Mouse (Mus musculus) adrenal gland, adult 10 weeks (tissue): ENCODE results near the gene Lhfpl2. TPM values are rescaled to one million over a fixed set of nuclear protein-coding genes. Genes with fewer than 3 reads are reported as not detected.

Experiments used
- polyA plus RNA-seq: library from polyadenylated mRNA; stranded (reverse); fragments of 350-450 nt; fragmentation: Illumina TruSeq; extraction: RNeasy Lipid Tissue Mini Kit (QIAGEN cat#74804); gene quantifications from one replicate; pipeline ENCODE4 v1.2.3, GENCODE M21; 2014; ENCODE audit warnings: low read depth, low replicate concordance

Gene Lhfpl2
- 19.9 TPM for polyA plus RNA-seq

GRCm38 (mm10) chr13:94057563-94058560 is at the start of gene Lhfpl2:
Gene Lhfpl2, plus strand, starts transcription at chr13:94057796.

Other genes with a start within 250 kb of the Lhfpl2 start
- gene Scamp1, start 228.1 kb downstream of the Lhfpl2 start, polyA plus RNA-seq = 162 TPM